Mouse (Mus musculus) heart, embryonic 16.5 days (tissue): ENCODE measurements around the gene Nqo2. TPM values are rescaled to one million over a fixed set of nuclear protein-coding genes. Genes with fewer than 3 reads are reported as not detected.

Source experiments
- ATAC-seq: fragments of 200-750 bp; cut with Nextera tagmentation; replicated peaks from 2 replicates; pipeline ENCODE4 v1.8.0; 2017; ENCODE audit warnings: moderate number of reproducible peaks; ENCODE audit not compliant: insufficient read depth, low FRiP score; ENCODE audit errors: extremely low read depth
- H3K27ac ChIP-seq: fragments of 300-500 bp; sonication (generic); 2 replicates; pipeline ENCODE4 v1.5.1; 2014; ENCODE audit warnings: mild to moderate bottlenecking, low read length, control low read depth, moderate library complexity
- H3K27me3 ChIP-seq: fragments of 300-500 bp; sonication (generic); 2 replicates; pipeline ENCODE4 v1.6.1; 2014; ENCODE audit warnings: low read length, mixed read lengths; ENCODE audit not compliant: control insufficient read depth, insufficient read depth
- H3K36me3 ChIP-seq: fragments of 300-500 bp; sonication (generic); 2 replicates; pipeline ENCODE4 v1.6.1; 2014; ENCODE audit not compliant: control insufficient read depth, insufficient read depth
- H3K4me1 ChIP-seq: fragments of 300-500 bp; sonication (generic); 2 replicates; pipeline ENCODE4 v1.6.1; 2014; ENCODE audit warnings: low read length, mixed read lengths; ENCODE audit not compliant: control insufficient read depth, insufficient read depth
- H3K4me2 ChIP-seq: fragments of 300-500 bp; sonication (generic); 2 replicates; pipeline ENCODE4 v1.6.1; 2014; ENCODE audit warnings: low read depth, mild to moderate bottlenecking, control low read depth, low read length
- H3K4me3 ChIP-seq: fragments of 300-500 bp; sonication (generic); 2 replicates; pipeline ENCODE4 v1.5.1; 2014; ENCODE audit warnings: mild to moderate bottlenecking, control low read depth, low read length
- H3K9ac ChIP-seq: fragments of 300-500 bp; sonication (generic); 2 replicates; pipeline ENCODE4 v1.6.1; 2014; ENCODE audit warnings: low read length, control low read depth
- H3K9me3 ChIP-seq: fragments of 300-500 bp; sonication (generic); replicated peaks from 2 replicates; pipeline ENCODE4 v1.6.1; 2016; ENCODE audit warnings: low read length; ENCODE audit not compliant: control insufficient read depth
- WGBS: fragments of 180-500 bp; shearing (Covaris S2); extraction: QIAGEN DNeasy Blood & Tissue Kit; methylation state at CpG from one replicate; pipeline ENCODE4 v1.1.7; 2014; 5-methylcytosine and 5-hydroxymethylcytosine counted together
- polyA plus RNA-seq: library from polyadenylated mRNA; unstranded; fragments of >200 nt; fragmentation: Nextera tagmentation; extraction: Ambion mirVana; gene quantifications from 2 replicates; pipeline ENCODE4 v1.2.1, GENCODE M21; 2015

The Nqo2 gene
- polyA plus RNA-seq, 1 experiment from 2014 or later = 28.9 TPM

- no peak overlapping the region for H3K4me3 ChIP-seq
- H3K4me2 ChIP-seq = no peak overlapping the region
- no peak overlapping the region for H3K27ac ChIP-seq
- peaks cover 60% of the 10 kb centered on the region for H3K36me3 ChIP-seq
- no peak overlapping the region for H3K9ac ChIP-seq
- H3K27me3 ChIP-seq = no peaks in the 10 kb centered on the region
- no peak for ATAC-seq
- H3K4me1 ChIP-seq = no peaks in the 10 kb centered on the region
- 85% methylated on average over 9 of the region's 9 CpGs for WGBS
- no peaks in the 10 kb centered on the region; the same call in 1 of the 2 replicates for H3K9me3 ChIP-seq
These were observed 52.6 kb downstream of the Nqo2 start for GRCm38 (mm10) chr13:34016927-34017569.

GRCm38 (mm10) chr13:34018521-34018920 lies 54.0 kb downstream of the Nqo2 start:
- peaks cover 60% of the 10 kb centered on the region for H3K36me3 ChIP-seq
- no peak overlapping the region for H3K27ac ChIP-seq
- no peak overlapping the region for H3K9ac ChIP-seq
- no peaks in the 10 kb centered on the region for H3K4me1 ChIP-seq
- H3K9me3 ChIP-seq = no peaks in the 10 kb centered on the region; the same call in 1 of the 2 replicates
- 78% methylated on average over 1 of the region's 1 CpGs for WGBS
- no peak overlapping the region for H3K4me2 ChIP-seq
- H3K4me3 ChIP-seq = no peak overlapping the region
- H3K27me3 ChIP-seq = no peaks in the 10 kb centered on the region
- no peak for ATAC-seq

GRCm38 (mm10) chr13:34021998-34022397 lies 57.5 kb downstream of the Nqo2 start:
- peaks cover 42% of the 10 kb centered on the region for H3K36me3 ChIP-seq
- ATAC-seq = no peak

DNA sequence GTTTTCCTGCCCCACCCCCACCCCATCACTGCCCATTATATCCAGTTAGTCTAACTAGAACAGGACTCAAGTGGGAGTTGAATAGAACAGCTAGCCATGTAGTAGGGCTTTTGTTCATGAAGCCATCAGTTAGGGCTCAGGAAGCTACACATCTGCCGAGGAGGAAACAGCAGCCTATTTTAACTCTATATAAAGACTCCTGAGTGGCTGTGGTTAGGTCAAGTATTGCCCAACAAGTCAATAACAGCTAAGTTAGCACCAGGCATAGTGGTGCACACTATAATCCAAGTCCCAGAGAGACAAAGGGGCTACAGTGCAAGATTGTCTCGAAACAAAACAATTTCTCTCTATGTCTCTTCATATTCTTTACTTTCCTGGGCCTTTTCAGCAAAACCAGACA lies 67.6 kb downstream of the Nqo2 start:
- H3K4me2 ChIP-seq = no peak overlapping the region
- peaks cover 5% of the 10 kb centered on the region for H3K4me1 ChIP-seq
- H3K4me3 ChIP-seq = no peak overlapping the region
- no peaks in the 10 kb centered on the region for H3K9me3 ChIP-seq
- peaks cover 40% of the 10 kb centered on the region for H3K36me3 ChIP-seq
- no peak for ATAC-seq
- 71% methylated on average over 2 of the region's 2 CpGs for WGBS
- H3K27me3 ChIP-seq = no peaks in the 10 kb centered on the region
- H3K9ac ChIP-seq = no peak overlapping the region
- H3K27ac ChIP-seq = no peak overlapping the region

More at GRCm38 (mm10) chr13:34021998-34022397, 57.5 kb downstream of the Nqo2 start:
- no peak overlapping the region for H3K9ac ChIP-seq
- WGBS = 67% methylated on average over 2 of the region's 2 CpGs
- no peak overlapping the region for H3K4me2 ChIP-seq
- no peaks in the 10 kb centered on the region for H3K27me3 ChIP-seq
- H3K4me3 ChIP-seq = no peak overlapping the region
- H3K27ac ChIP-seq = no peak overlapping the region
- H3K4me1 ChIP-seq = no peaks in the 10 kb centered on the region
- H3K9me3 ChIP-seq = no peaks in the 10 kb centered on the region; the same call in 1 of the 2 replicates

DNA sequence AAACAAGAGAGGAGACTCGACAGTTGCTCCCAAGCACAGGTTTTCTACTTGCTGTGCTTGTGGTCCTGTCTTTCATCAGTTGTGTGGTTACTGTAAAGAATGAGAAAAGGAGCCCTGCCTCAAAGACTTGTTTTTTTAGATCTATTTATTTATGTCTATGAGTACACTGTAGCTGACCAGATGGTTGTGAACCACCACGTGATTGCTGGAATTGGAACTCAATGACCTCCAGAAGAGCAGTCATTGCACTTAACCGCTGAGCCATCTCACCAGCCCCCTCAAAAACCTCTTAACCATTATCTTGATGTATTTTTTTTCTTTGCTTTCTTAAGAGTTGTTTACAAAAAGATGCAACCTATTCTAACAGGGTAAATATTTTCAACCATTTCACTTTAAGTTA lies 70.9 kb downstream of the Nqo2 start:
- 80% methylated on average over 3 of the region's 3 CpGs for WGBS

DNA sequence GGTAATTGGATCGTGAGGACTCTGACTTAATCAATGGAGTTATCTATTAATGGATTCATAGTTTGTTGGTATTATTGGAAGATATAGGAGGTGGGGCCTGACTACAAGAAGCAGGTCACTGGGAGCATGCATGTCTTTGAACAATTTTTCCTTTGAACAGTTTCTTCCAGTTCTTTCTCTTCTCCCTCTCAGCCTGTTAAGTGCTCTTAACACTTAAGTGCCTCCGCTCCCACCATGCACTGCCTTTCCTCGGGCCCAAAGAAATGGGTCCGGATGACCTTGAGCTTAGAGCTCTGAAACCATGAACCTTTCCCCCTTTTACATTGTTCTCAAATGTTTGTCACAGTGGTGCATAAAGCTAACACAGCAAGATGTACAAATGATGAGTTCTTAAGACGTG lies 72.2 kb downstream of the Nqo2 start:
- H3K4me3 ChIP-seq = no peak overlapping the region

More for the DNA sequence above, 70.9 kb downstream of the Nqo2 start:
- ATAC-seq = no peak
- Histone ChIP-seq H3K9ac (no peak overlapping the region), H3K36me3 (peaks cover 26% of the 10 kb centered on the region), H3K27ac (no peak overlapping the region), H3K4me3 (no peak overlapping the region), H3K9me3 (no peaks in the 10 kb centered on the region), H3K4me1 (peaks cover 15% of the 10 kb centered on the region), H3K27me3 (no peaks in the 10 kb centered on the region), H3K4me2 (no peak overlapping the region)

GRCm38 (mm10) chr13:34037172-34038055 lies 72.9 kb downstream of the Nqo2 start, which contains the start of gene Bphl:
Gene Bphl, plus strand, starts transcription at chr13:34037597.
- Histone ChIP-seq H3K4me3 (peak within 1 kb of the TSS; percentile 80), H3K4me1 (peaks cover 15% of the 10 kb centered on the region), H3K36me3 (peaks cover 13% of the 10 kb centered on the region), H3K27ac (peak within 1 kb of the TSS; percentile 76), H3K9ac (peak within 1 kb of the TSS; percentile 95), H3K4me2 (peak within 1 kb of the TSS; percentile 72), H3K27me3 (no peaks in the 10 kb centered on the region), H3K9me3 (no peaks in the 10 kb centered on the region)
- WGBS = under 1% methylated on average over 37 of the region's 37 CpGs
- peak; percentile 91 for ATAC-seq

More for the DNA sequence above, 72.2 kb downstream of the Nqo2 start:
- Histone ChIP-seq H3K36me3 (peaks cover 16% of the 10 kb centered on the region), H3K4me2 (peak overlapping the region; percentile 72; the same call in 1 of the 2 replicates), H3K4me1 (peaks cover 15% of the 10 kb centered on the region), H3K27me3 (no peaks in the 10 kb centered on the region), H3K9me3 (no peaks in the 10 kb centered on the region), H3K9ac (peak overlapping the region; percentile 95), H3K27ac (peak overlapping the region; percentile 76)
- no peak for ATAC-seq
- 63% methylated on average over 5 of the region's 5 CpGs for WGBS

GRCm38 (mm10) chr13:34038056-34038432 lies 73.6 kb downstream of the Nqo2 start:
- Histone ChIP-seq H3K36me3 (peaks cover 11% of the 10 kb centered on the region), H3K4me1 (peaks cover 15% of the 10 kb centered on the region), H3K9ac (peak overlapping the region; percentile 95), H3K27ac (peak overlapping the region; percentile 76), H3K4me3 (peak overlapping the region; percentile 80), H3K27me3 (no peaks in the 10 kb centered on the region), H3K9me3 (no peaks in the 10 kb centered on the region), H3K4me2 (peak overlapping the region; percentile 72)
- 40% methylated on average over 5 of the region's 5 CpGs for WGBS
- no peak for ATAC-seq
